Mouse (Mus musculus) forebrain, embryonic 13.5 days (tissue): ENCODE results near the gene Fbxl21. TPM values are rescaled to one million over a fixed set of nuclear protein-coding genes. Genes with fewer than 3 reads are reported as not detected.

Source experiments
- ATAC-seq: fragments of 200-750 bp; cut with Nextera tagmentation; 2 replicates; pipeline ENCODE4 v1.8.0; 2017
- H3K27ac ChIP-seq: fragments of 300-500 bp; sonication (generic); 2 replicates; pipeline ENCODE4 v1.5.1; 2015; ENCODE audit warnings: inconsistent platforms, mild to moderate bottlenecking, moderate library complexity
- H3K27me3 ChIP-seq: fragments of 300-500 bp; sonication (generic); 2 replicates; pipeline ENCODE4 v1.6.1; 2015; ENCODE audit warnings: mild to moderate bottlenecking, inconsistent platforms
- H3K36me3 ChIP-seq: fragments of 300-500 bp; sonication (generic); 2 replicates; pipeline ENCODE4 v1.6.1; 2015; ENCODE audit warnings: mild to moderate bottlenecking, inconsistent platforms; ENCODE audit not compliant: poor library complexity, severe bottlenecking
- H3K4me1 ChIP-seq: fragments of 300-500 bp; sonication (generic); 2 replicates; pipeline ENCODE4 v1.6.1; 2015; ENCODE audit warnings: inconsistent platforms
- H3K4me2 ChIP-seq: fragments of 300-500 bp; sonication (generic); 2 replicates; pipeline ENCODE4 v1.6.1; 2015; ENCODE audit warnings: inconsistent platforms, mild to moderate bottlenecking, moderate library complexity
- H3K4me3 ChIP-seq: fragments of 300-500 bp; sonication (generic); 2 replicates; pipeline ENCODE4 v1.5.1; 2015; ENCODE audit warnings: mild to moderate bottlenecking, inconsistent platforms
- H3K9ac ChIP-seq: fragments of 300-500 bp; sonication (generic); 2 replicates; pipeline ENCODE4 v1.6.1; 2015; ENCODE audit warnings: mild to moderate bottlenecking, inconsistent platforms
- H3K9me3 ChIP-seq: fragments of 300-500 bp; sonication (generic); replicated peaks from 2 replicates; pipeline ENCODE4 v1.6.1; 2016; ENCODE audit warnings: inconsistent platforms
- WGBS: fragments of 180-500 bp; shearing (Covaris S2); methylation state at CpG from one replicate; pipeline ENCODE4 v1.1.7; 2015; 5-methylcytosine and 5-hydroxymethylcytosine counted together
- polyA plus RNA-seq: library from polyadenylated mRNA; unstranded; fragments of >200 nt; fragmentation: Nextera tagmentation; extraction: Ambion mirVana; gene quantifications from 2 replicates; pipeline ENCODE4 v1.2.1, GENCODE M21; 2015

Gene Fbxl21
- polyA plus RNA-seq, 1 experiment from 2014 or later = 1.9 TPM

DNA sequence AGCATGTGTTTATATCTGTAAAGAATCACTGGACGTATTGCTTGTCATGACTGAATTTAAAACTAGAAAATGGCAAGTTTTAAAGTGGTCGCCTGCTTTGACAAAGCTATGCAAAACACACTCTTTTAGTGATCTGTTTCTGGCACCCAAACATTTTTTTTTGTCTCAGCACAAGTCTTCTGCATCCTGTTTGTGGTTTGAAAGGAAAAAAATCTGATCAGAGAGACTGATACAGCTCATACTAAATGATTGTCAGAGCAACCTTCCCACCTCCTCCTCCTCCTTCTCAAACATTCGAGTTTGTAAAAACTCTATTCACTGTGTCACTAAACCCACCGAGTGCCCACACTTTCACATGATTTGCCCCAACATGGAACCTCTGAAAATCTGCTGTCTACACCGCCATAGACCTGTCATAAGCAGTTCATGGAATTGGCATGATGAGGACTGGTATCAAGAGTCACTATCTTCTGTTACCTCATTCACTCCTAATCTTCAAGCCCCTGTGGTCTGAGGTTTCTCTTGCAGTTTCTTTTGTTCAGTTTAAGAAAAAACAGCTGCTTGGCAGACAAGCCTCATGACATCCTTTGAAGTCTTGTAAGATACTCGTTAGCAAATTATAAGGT, 15.3 kb upstream of the Fbxl21 start:
- Histone ChIP-seq H3K9ac (no peak overlapping the region), H3K4me2 (no peak overlapping the region), H3K27ac (no peak overlapping the region), H3K9me3 (0 out of 2 replicates have a peak, but pooled peaks cover 3% of the 10 kb centered on the region), H3K4me3 (no peak overlapping the region), H3K27me3 (no peaks in the 10 kb centered on the region), H3K36me3 (no peaks in the 10 kb centered on the region), H3K4me1 (no peaks in the 10 kb centered on the region)
- no peak for ATAC-seq
- WGBS = 82% methylated on average over 6 of the region's 6 CpGs

DNA sequence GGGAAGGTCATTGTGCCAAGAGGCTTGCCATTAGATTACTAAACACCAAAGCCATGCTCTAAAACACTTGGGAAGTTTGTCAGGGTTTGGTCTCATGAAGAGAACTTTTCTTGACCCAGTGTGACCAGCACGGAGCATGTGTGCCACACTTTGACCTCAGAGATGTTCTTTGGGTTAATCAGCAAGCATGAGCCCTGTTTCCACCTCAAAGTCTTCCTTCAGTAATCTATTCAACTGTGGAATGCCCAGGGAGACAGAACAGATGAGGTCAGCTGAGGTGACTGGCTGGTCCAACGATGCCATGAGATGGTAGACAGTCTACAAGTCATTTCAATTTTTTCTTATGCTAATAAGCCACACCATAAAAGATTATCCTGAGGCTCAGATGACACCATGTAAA, 12.5 kb upstream of the Fbxl21 start:
- 0 out of 2 replicates have a peak, but pooled peaks cover 3% of the 10 kb centered on the region for H3K9me3 ChIP-seq
- no peaks in the 10 kb centered on the region for H3K27me3 ChIP-seq
- H3K36me3 ChIP-seq = no peaks in the 10 kb centered on the region
- H3K4me2 ChIP-seq = no peak overlapping the region
- H3K4me3 ChIP-seq = no peak overlapping the region
- no peak overlapping the region for H3K27ac ChIP-seq
- WGBS = 89% methylated on average over 2 of the region's 2 CpGs
- H3K4me1 ChIP-seq = no peaks in the 10 kb centered on the region
- no peak for ATAC-seq
- no peak overlapping the region for H3K9ac ChIP-seq

- H3K36me3 ChIP-seq = no peaks in the 10 kb centered on the region
These were observed 8.7 kb upstream of the Fbxl21 start for GRCm38 (mm10) chr13:56513595-56513994.

GRCm38 (mm10) chr13:56516311-56516710, 6.0 kb upstream of the Fbxl21 start:
- H3K27me3 ChIP-seq = no peaks in the 10 kb centered on the region
- WGBS = 28% methylated on average over 4 of the region's 4 CpGs
- no peaks in the 10 kb centered on the region for H3K9me3 ChIP-seq
- H3K27ac ChIP-seq = no peak overlapping the region
- ATAC-seq = no peak
- H3K36me3 ChIP-seq = no peaks in the 10 kb centered on the region
- no peak overlapping the region for H3K9ac ChIP-seq
- no peak overlapping the region for H3K4me3 ChIP-seq
- H3K4me1 ChIP-seq = peaks cover 4% of the 10 kb centered on the region; the same call in 1 of the 2 replicates
- H3K4me2 ChIP-seq = no peak overlapping the region

More at GRCm38 (mm10) chr13:56513595-56513994, 8.7 kb upstream of the Fbxl21 start:
- no peak overlapping the region for H3K27ac ChIP-seq
- no peak overlapping the region for H3K4me3 ChIP-seq
- H3K4me2 ChIP-seq = no peak overlapping the region
- H3K9me3 ChIP-seq = no peaks in the 10 kb centered on the region
- no peaks in the 10 kb centered on the region for H3K27me3 ChIP-seq
- peaks cover 4% of the 10 kb centered on the region; the same call in 1 of the 2 replicates for H3K4me1 ChIP-seq
- H3K9ac ChIP-seq = no peak overlapping the region
- no peak for ATAC-seq

GRCm38 (mm10) chr13:56516816-56517215, 5.5 kb upstream of the Fbxl21 start:
- Histone ChIP-seq H3K9ac (no peak overlapping the region), H3K4me3 (no peak overlapping the region), H3K9me3 (no peaks in the 10 kb centered on the region), H3K27ac (no peak overlapping the region), H3K27me3 (no peaks in the 10 kb centered on the region), H3K4me1 (peaks cover 4% of the 10 kb centered on the region; the same call in 1 of the 2 replicates), H3K36me3 (no peaks in the 10 kb centered on the region), H3K4me2 (no peak overlapping the region)
- no peak for ATAC-seq
- 7% methylated on average over 7 of the region's 7 CpGs for WGBS

GRCm38 (mm10) chr13:56522821-56523167, 522 bp downstream of the Fbxl21 start:
- H3K36me3 ChIP-seq = no peaks in the 10 kb centered on the region
- 7% methylated on average over 8 of the region's 8 CpGs for WGBS
- peak overlapping the region; percentile 85 for H3K4me2 ChIP-seq
- no peak; the same call in 1 of the 2 replicates for ATAC-seq
- H3K9me3 ChIP-seq = no peaks in the 10 kb centered on the region
- no peaks in the 10 kb centered on the region for H3K27me3 ChIP-seq
- no peak overlapping the region for H3K27ac ChIP-seq
- peak overlapping the region; percentile 69 for H3K4me3 ChIP-seq
- peak overlapping the region; percentile 69 for H3K9ac ChIP-seq
- H3K4me1 ChIP-seq = peaks cover 5% of the 10 kb centered on the region

GRCm38 (mm10) chr13:56526871-56527270, 4.6 kb downstream of the Fbxl21 start:
- Histone ChIP-seq H3K4me1 (peaks cover 5% of the 10 kb centered on the region), H3K36me3 (no peaks in the 10 kb centered on the region), H3K9ac (no peak overlapping the region), H3K27ac (no peak overlapping the region), H3K9me3 (no peaks in the 10 kb centered on the region), H3K4me2 (no peak overlapping the region), H3K27me3 (no peaks in the 10 kb centered on the region), H3K4me3 (no peak overlapping the region)
- 87% methylated on average over 12 of the region's 12 CpGs for WGBS
- no peak for ATAC-seq

DNA sequence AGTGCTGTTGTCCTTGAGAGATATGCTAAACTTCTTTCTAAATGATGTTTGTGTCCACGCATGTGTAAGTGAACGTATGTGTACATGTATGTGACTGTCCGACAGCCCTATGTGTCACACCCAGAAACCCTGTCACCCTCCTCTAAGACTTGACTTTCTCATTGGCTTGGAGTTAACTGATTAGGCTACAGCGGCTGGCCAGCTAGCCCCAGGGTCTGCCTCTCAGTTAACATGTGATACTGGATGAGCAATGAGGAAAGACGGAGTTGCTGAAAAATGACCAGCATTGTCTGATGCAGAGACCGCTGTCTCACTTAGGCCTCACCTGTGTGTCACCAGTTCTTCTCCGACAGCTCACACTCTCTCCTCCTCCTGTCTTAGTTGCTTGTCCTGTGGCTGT, 5.6 kb downstream of the Fbxl21 start:
- Histone ChIP-seq H3K27me3 (no peaks in the 10 kb centered on the region), H3K9ac (no peak overlapping the region), H3K9me3 (no peaks in the 10 kb centered on the region), H3K4me2 (no peak overlapping the region), H3K36me3 (no peaks in the 10 kb centered on the region), H3K4me1 (peaks cover 1% of the 10 kb centered on the region), H3K27ac (no peak overlapping the region), H3K4me3 (no peak overlapping the region)
- 92% methylated on average over 7 of the region's 7 CpGs for WGBS
- no peak for ATAC-seq

DNA sequence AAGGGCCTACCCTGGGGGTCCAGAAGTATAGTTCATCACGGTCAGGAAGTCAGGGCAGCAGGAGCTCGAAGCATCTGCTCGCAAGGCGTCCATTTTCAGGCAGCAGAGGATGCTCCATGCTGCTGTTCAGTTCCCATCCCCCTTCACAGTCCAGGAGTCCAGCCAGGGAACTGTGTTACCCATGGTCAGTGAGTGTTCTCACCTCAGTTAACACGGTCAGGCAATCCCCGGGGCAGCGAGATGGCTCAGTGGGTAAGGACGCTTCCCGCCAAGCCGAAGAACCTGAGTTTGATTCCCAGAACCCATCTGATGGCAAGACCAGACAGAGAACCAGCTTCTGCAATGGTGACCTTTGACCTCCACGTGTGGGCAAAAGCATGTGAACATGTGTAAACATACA, 6.0 kb downstream of the Fbxl21 start:
- Histone ChIP-seq H3K4me3 (no peak overlapping the region), H3K27me3 (no peaks in the 10 kb centered on the region), H3K4me1 (no peaks in the 10 kb centered on the region), H3K9ac (no peak overlapping the region), H3K27ac (no peak overlapping the region), H3K9me3 (no peaks in the 10 kb centered on the region), H3K36me3 (no peaks in the 10 kb centered on the region), H3K4me2 (no peak overlapping the region)
- WGBS = 91% methylated on average over 11 of the region's 11 CpGs
- ATAC-seq = no peak

DNA sequence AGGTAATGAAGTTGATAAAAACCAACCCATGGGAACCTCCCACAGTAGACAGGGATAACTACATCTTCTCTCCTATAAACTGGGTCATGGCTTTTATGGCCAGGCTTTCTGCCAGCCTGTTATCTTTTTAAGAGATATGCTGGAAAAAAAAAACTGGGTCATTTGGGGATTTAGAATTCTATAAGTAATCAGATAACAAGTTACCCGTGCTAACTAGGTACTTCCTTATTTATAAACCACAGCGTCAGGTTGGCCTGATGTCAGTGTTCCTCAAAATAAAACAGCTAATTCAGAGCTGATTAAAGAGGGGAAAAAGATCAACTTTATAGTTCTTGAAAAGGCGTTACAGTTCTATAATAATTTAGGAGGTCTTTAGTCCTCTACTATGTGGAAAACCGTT, 6.8 kb downstream of the Fbxl21 start:
- no peak overlapping the region for H3K9ac ChIP-seq
- no peaks in the 10 kb centered on the region for H3K27me3 ChIP-seq
- peaks cover 2% of the 10 kb centered on the region; the same call in 1 of the 2 replicates for H3K9me3 ChIP-seq
- H3K36me3 ChIP-seq = no peaks in the 10 kb centered on the region
- H3K27ac ChIP-seq = no peak overlapping the region
- ATAC-seq = no peak
- no peak overlapping the region for H3K4me3 ChIP-seq
- 88% methylated on average over 4 of the region's 4 CpGs for WGBS
- H3K4me2 ChIP-seq = no peak overlapping the region
- H3K4me1 ChIP-seq = no peaks in the 10 kb centered on the region

- WGBS = 70% methylated on average over 8 of the region's 8 CpGs
- Histone ChIP-seq H3K4me3 (no peak overlapping the region), H3K36me3 (no peaks in the 10 kb centered on the region), H3K4me1 (no peaks in the 10 kb centered on the region), H3K27me3 (no peaks in the 10 kb centered on the region), H3K4me2 (no peak overlapping the region), H3K27ac (no peak overlapping the region), H3K9me3 (peaks cover 6% of the 10 kb centered on the region; the same call in 1 of the 2 replicates), H3K9ac (no peak overlapping the region)
- no peak for ATAC-seq
These were observed 7.4 kb downstream of the Fbxl21 start for GRCm38 (mm10) chr13:56529685-56530084.

- H3K9ac ChIP-seq = no peak overlapping the region
- H3K4me3 ChIP-seq = no peak overlapping the region
- H3K27me3 ChIP-seq = no peaks in the 10 kb centered on the region
- no peak overlapping the region for H3K4me2 ChIP-seq
- peaks cover 6% of the 10 kb centered on the region; the same call in 1 of the 2 replicates for H3K9me3 ChIP-seq
- H3K36me3 ChIP-seq = no peaks in the 10 kb centered on the region
- H3K27ac ChIP-seq = no peak overlapping the region
- WGBS = 83% methylated on average over 5 of the region's 5 CpGs
- ATAC-seq = no peak
- H3K4me1 ChIP-seq = no peaks in the 10 kb centered on the region
These were observed 12.7 kb downstream of the Fbxl21 start for GRCm38 (mm10) chr13:56534931-56535330.

DNA sequence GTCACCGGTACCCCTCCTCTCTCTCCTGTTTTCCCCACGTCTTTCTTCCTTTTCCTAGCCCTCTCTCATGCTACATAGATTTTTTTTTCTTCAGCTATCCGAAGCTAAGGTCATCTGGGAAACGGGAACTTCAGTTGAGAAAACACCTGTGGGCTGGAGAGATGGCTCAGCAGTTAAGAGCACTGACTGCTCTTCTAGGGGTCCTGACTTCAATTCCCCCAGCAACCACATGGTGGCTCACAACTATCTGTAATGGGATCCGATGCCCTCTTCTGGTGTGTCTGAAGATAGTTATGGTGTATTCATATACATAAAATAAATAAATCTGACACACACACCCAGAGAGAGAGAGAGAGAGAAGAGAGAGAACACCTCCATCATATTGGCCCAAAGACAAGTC, 13.3 kb downstream of the Fbxl21 start:
- 74% methylated on average over 5 of the region's 5 CpGs for WGBS
- Histone ChIP-seq H3K4me2 (no peak overlapping the region), H3K9ac (no peak overlapping the region), H3K27ac (no peak overlapping the region), H3K4me3 (no peak overlapping the region), H3K4me1 (no peaks in the 10 kb centered on the region), H3K9me3 (peaks cover 6% of the 10 kb centered on the region; the same call in 1 of the 2 replicates), H3K27me3 (no peaks in the 10 kb centered on the region), H3K36me3 (no peaks in the 10 kb centered on the region)
- ATAC-seq = no peak
